Mouse (Mus musculus): Measurements from ENCODE around the gene Acp4. TPM values are rescaled to one million over a fixed set of nuclear protein-coding genes. Genes with fewer than 3 reads are reported as not detected.
"Not testable (repeated sequence)": the region's sequence is repeated elsewhere in the genome, so short reads cannot be mapped to it uniquely, and the experiment has no call there.

Gene Acp4
- polyA plus RNA-seq (2017; shearing (Covaris generic)), result not detected

- ATAC-seq, result no peak
Measured at GRCm38 (mm10) chr7:44257278-44257677, at the start of gene Acp4. Gene Acp4 (minus strand): TSS chr7:44257378.

GRCm38 (mm10) chr7:44306516-44307240 is 49.5 kb upstream of the Acp4 start, which contains the start of gene Clec11a:
Gene Clec11a (minus strand): TSS chr7:44306902.
- ATAC-seq, result no peak

GRCm38 (mm10) chr7:44305686-44306085 is 48.5 kb upstream of the Acp4 start:
- ATAC-seq, result no peak

GRCm38 (mm10) chr7:44304775-44305641 is 47.8 kb upstream of the Acp4 start:
- peak; percentile 89 for ATAC-seq

GRCm38 (mm10) chr7:44304463-44304774 is 47.2 kb upstream of the Acp4 start:
- ATAC-seq, result peak; percentile 18

- no peak for ATAC-seq
Measured at GRCm38 (mm10) chr7:44303346-44304340, 46.5 kb upstream of the Acp4 start.

- ATAC-seq, result not testable (repeated sequence)
Measured at GRCm38 (mm10) chr7:44297501-44297900, 40.3 kb upstream of the Acp4 start.

GRCm38 (mm10) chr7:44291418-44291817 is 34.2 kb upstream of the Acp4 start:
- no peak for ATAC-seq

GRCm38 (mm10) chr7:44290986-44291385 is 33.8 kb upstream of the Acp4 start:
- ATAC-seq, result no peak

- ATAC-seq, result no peak
Measured at GRCm38 (mm10) chr7:44287760-44288159, 30.6 kb upstream of the Acp4 start.

GRCm38 (mm10) chr7:44281586-44281985 is 24.4 kb upstream of the Acp4 start:
- no peak for ATAC-seq

- no peak for ATAC-seq
Measured at GRCm38 (mm10) chr7:44280959-44281358, 23.8 kb upstream of the Acp4 start.

- no peak for ATAC-seq
Measured at GRCm38 (mm10) chr7:44277250-44277622, 20.1 kb upstream of the Acp4 start.

GRCm38 (mm10) chr7:44276461-44277249 is 19.5 kb upstream of the Acp4 start:
- no peak for ATAC-seq

- ATAC-seq, result no peak
Measured at GRCm38 (mm10) chr7:44275546-44275945, 18.4 kb upstream of the Acp4 start.

GRCm38 (mm10) chr7:44274096-44274495 is 16.9 kb upstream of the Acp4 start:
- ATAC-seq, result no peak

- no peak for ATAC-seq
Measured at GRCm38 (mm10) chr7:44273446-44273845, 16.3 kb upstream of the Acp4 start.

GRCm38 (mm10) chr7:44272546-44272945 is 15.4 kb upstream of the Acp4 start:
- no peak for ATAC-seq

GRCm38 (mm10) chr7:44271309-44271708 is 14.1 kb upstream of the Acp4 start:
- no peak for ATAC-seq

GRCm38 (mm10) chr7:44269397-44269796 is 12.2 kb upstream of the Acp4 start:
- no peak for ATAC-seq

- ATAC-seq, result no peak
Measured at GRCm38 (mm10) chr7:44268117-44268516, 10.9 kb upstream of the Acp4 start.

Data from CD4-positive, CD25-positive, alpha-beta regulatory T cell, adult 4 months (primary cell).